Mouse (Mus musculus): Measurements from ENCODE around the gene Rbmx.
A peak's percentile ranks its signal among the peaks of the same experiment; 100 is the strongest.

The Rbmx gene

GRCm38 (mm10) chrX:57392367-57393246, at the start of gene Rbmx:
Rbmx (minus strand) TSS chrX:57393036.
- DNase-seq (ENCODE audit: low spot score) = peak; percentile 85

GRCm38 (mm10) chrX:57433897-57434296, 41.1 kb upstream of the Rbmx start:
- DNase-seq (ENCODE audit: low spot score) = no peak

GRCm38 (mm10) chrX:57431610-57432009, 38.8 kb upstream of the Rbmx start:
- DNase-seq (ENCODE audit: low spot score) = no peak

- DNase-seq (ENCODE audit: low spot score) = no peak
Measured at GRCm38 (mm10) chrX:57408769-57409168, 15.9 kb upstream of the Rbmx start, which contains the start of gene Gm364. Gm364 (plus strand) TSS chrX:57409154.

GRCm38 (mm10) chrX:57403651-57404050, 10.8 kb upstream of the Rbmx start:
- DNase-seq (ENCODE audit: low spot score) = no peak

- no peak for DNase-seq (ENCODE audit: low spot score)
Measured at GRCm38 (mm10) chrX:57401388-57401787, 8.6 kb upstream of the Rbmx start.

GRCm38 (mm10) chrX:57393412-57393811, 576 bp upstream of the Rbmx start:
- DNase-seq (ENCODE audit: low spot score) = no peak

- no peak for DNase-seq (ENCODE audit: low spot score)
Measured at GRCm38 (mm10) chrX:57380915-57381314, 11.9 kb downstream of the Rbmx start.

GRCm38 (mm10) chrX:57378579-57378978, 14.3 kb downstream of the Rbmx start:
- no peak for DNase-seq (ENCODE audit: low spot score)

GRCm38 (mm10) chrX:57377096-57377495, 15.7 kb downstream of the Rbmx start:
- DNase-seq (ENCODE audit: low spot score) = no peak

- DNase-seq (ENCODE audit: low spot score) = no peak
Measured at GRCm38 (mm10) chrX:57374029-57374428, 18.8 kb downstream of the Rbmx start.

GRCm38 (mm10) chrX:57373543-57373942, 19.3 kb downstream of the Rbmx start:
- no peak for DNase-seq (ENCODE audit: low spot score)

GRCm38 (mm10) chrX:57372965-57373364, 19.9 kb downstream of the Rbmx start:
- no peak for DNase-seq (ENCODE audit: low spot score)

- no peak for DNase-seq (ENCODE audit: low spot score)
Measured at GRCm38 (mm10) chrX:57364891-57365569, 27.8 kb downstream of the Rbmx start.

- no peak for DNase-seq (ENCODE audit: low spot score)
Measured at GRCm38 (mm10) chrX:57359316-57359715, 33.5 kb downstream of the Rbmx start.

- DNase-seq (ENCODE audit: low spot score) = no peak
Measured at GRCm38 (mm10) chrX:57339220-57339619, 53.6 kb downstream of the Rbmx start.

- no peak for DNase-seq (ENCODE audit: low spot score)
Measured at GRCm38 (mm10) chrX:57338371-57339211, 54.2 kb downstream of the Rbmx start, which contains the start of gene Arhgef6. Arhgef6 (minus strand) TSS chrX:57338729.

GRCm38 (mm10) chrX:57337582-57337981, 55.3 kb downstream of the Rbmx start:
- DNase-seq (ENCODE audit: low spot score) = no peak

GRCm38 (mm10) chrX:57336958-57337357, 55.9 kb downstream of the Rbmx start:
- DNase-seq (ENCODE audit: low spot score) = no peak

GRCm38 (mm10) chrX:57335313-57335712, 57.5 kb downstream of the Rbmx start:
- no peak for DNase-seq (ENCODE audit: low spot score)
